Mouse (Mus musculus) MEL (cell line): ENCODE measurements around the gene Tbc1d14. TPM values are rescaled to one million over a fixed set of nuclear protein-coding genes. Genes with fewer than 3 reads are reported as not detected.
A peak's percentile ranks its signal among the peaks of the same experiment; 100 is the strongest.

Source experiments
- DNase-seq: peaks from one replicate; pipeline ENCODE4 v3.0.0; 2011; ENCODE audit warnings: low read depth, low spot score
- H3K27ac ChIP-seq: 2 replicates; pipeline ENCODE4 v1.5.1; 2012; ENCODE audit warnings: low read depth, mild to moderate bottlenecking, control low read depth, low read length, moderate library complexity; ENCODE audit not compliant: control insufficient read depth
- H3K27me3 ChIP-seq, 2 experiments: fragments of 150-350 bp in 1 of 2; sonication (generic) in 1 of 2; 2 replicates each; pipeline ENCODE4 v1.6.1; 2012; ENCODE audit warnings: low read length in 2 of 2, mild to moderate bottlenecking in 2 of 2, improper control_type of control experiment in 1 of 2, moderate library complexity in 1 of 2; ENCODE audit not compliant: insufficient read depth in 2 of 2, control insufficient read depth in 1 of 2
- H3K36me3 ChIP-seq, 2 experiments: 2 replicates each; pipeline ENCODE4 v1.6.1; 2012 to 2014; ENCODE audit warnings: low read length in 2 of 2, improper control_type of control experiment in 1 of 2, inconsistent platforms in 1 of 2, mild to moderate bottlenecking in 1 of 2; ENCODE audit not compliant: insufficient read depth in 2 of 2, control insufficient read depth in 1 of 2
- H3K4me1 ChIP-seq, 2 experiments: fragments of 150-350 bp in 1 of 2; sonication (generic) in 1 of 2; 2 replicates each; pipeline ENCODE4 v1.6.1; 2012; ENCODE audit warnings: low read length in 2 of 2, improper control_type of control experiment in 1 of 2, mild to moderate bottlenecking in 1 of 2; ENCODE audit not compliant: insufficient read depth in 2 of 2, control insufficient read depth in 1 of 2
- H3K4me3 ChIP-seq, 2 experiments: fragments of 150-350 bp in 1 of 2; sonication (generic) in 1 of 2; 2 replicates each; pipeline ENCODE4 v1.5.1; 2012; ENCODE audit warnings: low read depth in 2 of 2, low read length in 2 of 2, mild to moderate bottlenecking in 2 of 2, moderate library complexity in 2 of 2, control low read depth in 1 of 2, improper control_type of control experiment in 1 of 2; ENCODE audit not compliant: control insufficient read depth in 1 of 2, insufficient read depth in 1 of 2
- H3K79me2 ChIP-seq: 2 replicates; pipeline ENCODE4 v1.6.1; 2012; ENCODE audit warnings: mild to moderate bottlenecking, low read length, moderate library complexity; ENCODE audit not compliant: control insufficient read depth, poor library complexity, insufficient read depth
- H3K9ac ChIP-seq: 2 replicates; pipeline ENCODE4 v1.6.1; 2012; ENCODE audit warnings: low read depth, mild to moderate bottlenecking, control low read depth, low read length, moderate library complexity; ENCODE audit not compliant: control insufficient read depth, poor library complexity, severe bottlenecking
- H3K9me3 ChIP-seq: fragments of 150-350 bp; sonication (generic); replicated peaks from 2 replicates; pipeline ENCODE4 v1.6.1; 2012; ENCODE audit warnings: mild to moderate bottlenecking, low read length, improper control_type of control experiment, moderate library complexity; ENCODE audit not compliant: insufficient read depth
- CHD1 ChIP-seq: IDR thresholded peaks from 2 replicates; pipeline ENCODE4 v1.6.1; 2012; ENCODE audit warnings: low read depth, mild to moderate bottlenecking, inconsistent platforms, low read length, improper control_type of control experiment
- CHD2 ChIP-seq: IDR thresholded peaks from 2 replicates; pipeline ENCODE4 v1.6.1; 2011; ENCODE audit warnings: low read length, improper control_type of control experiment
- CTCF ChIP-seq, 3 experiments: IDR thresholded peaks in 2 of 3; conservative IDR thresholded peaks in 1 of 3; 2 replicates each; pipeline ENCODE4 v1.5.1; 2011 to 2012; ENCODE audit warnings: low read length in 3 of 3, low read depth in 2 of 3, mild to moderate bottlenecking in 2 of 3, improper control_type of control experiment in 1 of 3, inconsistent platforms in 1 of 3, mixed read lengths in 1 of 3, moderate library complexity in 1 of 3; ENCODE audit not compliant: control insufficient read depth in 1 of 3, insufficient read depth in 1 of 3, poor library complexity in 1 of 3, severe bottlenecking in 1 of 3
- ELF1 ChIP-seq: IDR thresholded peaks from 2 replicates; pipeline ENCODE4 v1.6.1; 2014; ENCODE audit warnings: low read depth, mild to moderate bottlenecking, inconsistent platforms, low read length, improper control_type of control experiment, moderate library complexity
- GATA1 ChIP-seq: IDR thresholded peaks from 2 replicates; pipeline ENCODE4 v1.6.1; 2011; ENCODE audit warnings: low read depth, low read length, improper control_type of control experiment
- HCFC1 ChIP-seq: IDR thresholded peaks from 2 replicates; pipeline ENCODE4 v1.6.1; 2012; ENCODE audit warnings: low read depth, mild to moderate bottlenecking, inconsistent platforms, low read length, improper control_type of control experiment, moderate library complexity
- MAFK ChIP-seq: IDR thresholded peaks from 2 replicates; pipeline ENCODE4 v1.6.1; 2011; ENCODE audit warnings: low read depth, mild to moderate bottlenecking, low read length, improper control_type of control experiment, borderline replicate concordance
- MXI1 ChIP-seq: IDR thresholded peaks from 2 replicates; pipeline ENCODE4 v1.6.1; 2011; ENCODE audit warnings: mild to moderate bottlenecking, low read depth, low read length, improper control_type of control experiment
- MYB ChIP-seq: IDR thresholded peaks from 2 replicates; pipeline ENCODE4 v1.6.1; 2011; ENCODE audit warnings: mild to moderate bottlenecking, low read depth, low read length, improper control_type of control experiment
- NELFE ChIP-seq: IDR thresholded peaks from 2 replicates; pipeline ENCODE4 v1.6.1; 2011; ENCODE audit warnings: low read depth, low read length, improper control_type of control experiment
- POLR2A ChIP-seq, 2 experiments: IDR thresholded peaks; 2 replicates each; pipeline ENCODE4 v1.6.1; 2011 to 2012; ENCODE audit warnings: low read length in 2 of 2, mild to moderate bottlenecking in 2 of 2, control low read depth in 1 of 2, improper control_type of control experiment in 1 of 2, low read depth in 1 of 2, moderate library complexity in 1 of 2; ENCODE audit not compliant: control insufficient read depth in 1 of 2, insufficient read depth in 1 of 2, poor library complexity in 1 of 2
- POLR2AphosphoS2 ChIP-seq: IDR thresholded peaks from 2 replicates; pipeline ENCODE4 v1.6.1; 2011; ENCODE audit warnings: low read length, improper control_type of control experiment
- POLR2AphosphoS5 ChIP-seq: IDR thresholded peaks from 2 replicates; pipeline ENCODE4 v1.6.1; 2012; ENCODE audit warnings: low read depth, borderline replicate concordance, mild to moderate bottlenecking, inconsistent platforms, low read length, moderate library complexity, mixed read lengths
- RAD21 ChIP-seq: IDR thresholded peaks from 2 replicates; pipeline ENCODE4 v1.6.1; 2011; ENCODE audit warnings: mild to moderate bottlenecking, low read depth, low read length, improper control_type of control experiment
- SIN3A ChIP-seq: IDR thresholded peaks from 2 replicates; pipeline ENCODE4 v1.6.1; 2012; ENCODE audit warnings: low read length, improper control_type of control experiment, inconsistent platforms
- SMC3 ChIP-seq: IDR thresholded peaks from 2 replicates; pipeline ENCODE4 v1.6.1; 2011; ENCODE audit warnings: low read depth, low read length, improper control_type of control experiment
- TAL1 ChIP-seq: IDR thresholded peaks from 2 replicates; pipeline ENCODE4 v1.6.1; 2012; ENCODE audit warnings: mild to moderate bottlenecking, inconsistent platforms, low read length, moderate library complexity, mixed read lengths
- TCF12 ChIP-seq: IDR thresholded peaks from 2 replicates; pipeline ENCODE4 v1.6.1; 2014; ENCODE audit warnings: low read depth, mild to moderate bottlenecking, inconsistent platforms, low read length, improper control_type of control experiment, moderate library complexity
- ZC3H11A ChIP-seq: IDR thresholded peaks from 2 replicates; pipeline ENCODE4 v1.6.1; 2012; ENCODE audit warnings: low read depth, mild to moderate bottlenecking, inconsistent platforms, low read length, improper control_type of control experiment
- polyA plus RNA-seq, 2 experiments: library from polyadenylated mRNA; stranded (reverse) in 1 of 2; unstranded in 1 of 2; fragments of >175 nt in 1 of 2; fragments of >200 nt in 1 of 2; gene quantifications; 2 replicates each; pipeline versions ENCODE4 v1.2.1 to v1.2.4; 2012; ENCODE audit warnings: low replicate concordance in 2 of 2, low read depth in 1 of 2; ENCODE audit not compliant: insufficient read length in 2 of 2, insufficient read depth in 1 of 2, missing spikeins in 1 of 2
- total RNA-seq: library from RNA; depleted of rRNA; stranded (reverse); fragments of 300-350 nt; gene quantifications from 2 replicates; pipeline ENCODE4 v1.2.3, GENCODE M21; 2012

The Tbc1d14 gene
- total and polyA plus RNA-seq, 3 experiments, result 7.3 to 35.6 TPM; not detected in 1

DNA sequence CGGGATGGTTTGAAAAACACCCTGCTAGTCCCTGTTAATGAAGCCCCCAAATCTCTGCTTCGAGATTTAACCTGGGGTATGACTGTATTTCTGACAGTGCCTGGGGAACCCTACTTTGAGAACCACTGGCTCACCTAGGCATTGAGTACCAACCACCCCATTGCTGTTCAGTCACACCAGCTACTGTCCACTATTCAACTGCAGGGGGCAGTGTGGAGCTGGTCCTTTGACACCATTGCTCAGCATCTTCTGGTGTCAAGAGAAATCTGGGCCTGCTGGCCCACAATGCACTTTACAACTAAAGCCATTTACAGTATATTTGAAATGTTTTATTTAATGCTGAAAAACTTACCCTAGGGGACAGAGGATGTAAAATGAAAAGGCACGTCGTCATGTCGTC, 118.8 kb downstream of the Tbc1d14 start:
- Histone ChIP-seq H3K27ac (no peak overlapping the region), H3K27me3 (no peaks in the 10 kb centered on the region), H3K9ac (no peak overlapping the region), H3K79me2 (peaks cover 13% of the 10 kb centered on the region; the same call in 1 of the 2 replicates), H3K4me3 (no peak overlapping the region), H3K9me3 (no peaks in the 10 kb centered on the region), H3K4me1 (no peaks in the 10 kb centered on the region), H3K36me3 (peaks cover 0 to 29% of the 10 kb centered on the region in 2 experiments; a peak in 2 of 4 replicates)
- peak; percentile 88 for DNase-seq
- TF ChIP-seq RAD21 (peak; percentile 67), SMC3 (peak; percentile 88), HCFC1 (peak; percentile 21; the same call in 1 of the 2 replicates), POLR2A (IDR thresholded peaks at IDR 0.05; ENCODE audit: control insufficient read depth in 1 of 2, insufficient read depth in 1 of 2, low read depth in 1 of 2, low read length in 2 of 2, poor library complexity in 1 of 2) (peak in 1 of 2 experiments; percentile 48; a peak in 1 of 4 replicates), CTCF (IDR thresholded peaks at IDR 0.05 in 2 of 3, conservative IDR thresholded peaks at IDR 0.05 in 1 of 3; ENCODE audit: control insufficient read depth in 1 of 3, insufficient read depth in 1 of 3, low read depth in 2 of 3, low read length in 3 of 3, poor library complexity in 1 of 3, severe bottlenecking in 1 of 3) (peak; percentile 87 to 94 (median 89)), CHD2 (no peak), ZC3H11A (peak; percentile 59), TAL1 (no peak), MXI1 (no peak), ELF1 (no peak), MYB (no peak), CHD1 (no peak), POLR2AphosphoS2 (no peak), SIN3A (peak; percentile 37; the same call in 1 of the 2 replicates), MAFK (no peak), TCF12 (no peak)

DNA sequence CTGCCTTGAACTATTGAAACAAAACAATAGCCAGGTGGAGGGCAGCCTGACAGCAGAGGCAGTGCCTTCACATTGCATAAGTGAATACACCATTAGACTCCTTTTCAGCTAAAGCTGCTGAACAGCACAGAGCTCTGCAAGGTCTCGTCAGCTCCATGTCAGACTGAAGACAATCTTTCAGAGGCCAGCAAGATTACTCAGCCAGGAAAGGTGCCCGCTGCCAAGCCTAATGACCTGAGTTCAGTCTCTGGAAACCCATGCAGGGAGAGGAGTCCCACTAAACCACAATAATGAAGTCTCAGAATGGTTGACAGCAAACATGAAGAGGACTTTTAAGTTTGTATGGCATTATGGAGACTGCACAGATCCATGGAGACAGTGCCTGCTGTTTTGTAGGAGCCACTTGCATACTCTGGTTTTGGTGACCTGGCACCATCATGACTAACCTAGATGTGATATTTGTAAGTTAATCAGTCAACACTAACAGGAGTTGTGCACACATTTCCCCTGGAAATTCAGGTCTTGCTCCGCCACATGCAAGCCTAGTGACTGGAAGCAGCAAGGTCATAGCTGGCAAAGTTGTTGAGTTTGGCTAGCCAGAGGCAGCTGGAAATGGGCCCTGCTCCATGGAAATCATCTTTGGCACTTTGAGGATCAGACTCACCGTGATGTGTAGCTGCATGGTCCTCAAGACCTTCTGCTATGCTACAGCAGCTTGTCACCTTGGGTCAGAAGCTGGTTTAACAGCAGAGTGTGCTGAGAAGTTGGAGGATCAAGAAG, 120.0 kb downstream of the Tbc1d14 start:
- no peaks in the 10 kb centered on the region for H3K4me1 ChIP-seq
- H3K4me3 ChIP-seq, result no peak overlapping the region
- H3K79me2 ChIP-seq, result peaks cover 15% of the 10 kb centered on the region
- H3K27ac ChIP-seq, result no peak overlapping the region
- no peaks in the 10 kb centered on the region for H3K27me3 ChIP-seq
- no peak for DNase-seq
- H3K36me3 ChIP-seq, result peaks cover 0 to 27% of the 10 kb centered on the region in 2 experiments; a peak in 2 of 4 replicates
- TF ChIP-seq SMC3, result no peak
- TF ChIP-seq GATA1, result no peak
- TF ChIP-seq ELF1, result no peak
- no peak for TF ChIP-seq NELFE
- TF ChIP-seq POLR2AphosphoS5, result no peak
- TF ChIP-seq CHD1, result no peak
- no peaks in the 10 kb centered on the region for H3K9me3 ChIP-seq
- H3K9ac ChIP-seq, result no peak overlapping the region
